Mouse (Mus musculus) megakaryocyte, embryonic 14.5 days (primary cell): Measurements from ENCODE around the gene 1700049E17Rik2.
"Not testable (repeated sequence)": the region's sequence is repeated elsewhere in the genome, so short reads cannot be mapped to it uniquely, and the experiment has no call there.

Experiments used
- FLI1 ChIP-seq: IDR thresholded peaks from 2 replicates; pipeline ENCODE4 v1.6.1; 2012; ENCODE audit warnings: low read length, inconsistent platforms, mixed read lengths
- GATA1 ChIP-seq: IDR thresholded peaks from 3 replicates; pipeline ENCODE4 v1.6.1; 2012; ENCODE audit warnings: mixed read lengths, low read length, inconsistent platforms, borderline replicate concordance

DNA sequence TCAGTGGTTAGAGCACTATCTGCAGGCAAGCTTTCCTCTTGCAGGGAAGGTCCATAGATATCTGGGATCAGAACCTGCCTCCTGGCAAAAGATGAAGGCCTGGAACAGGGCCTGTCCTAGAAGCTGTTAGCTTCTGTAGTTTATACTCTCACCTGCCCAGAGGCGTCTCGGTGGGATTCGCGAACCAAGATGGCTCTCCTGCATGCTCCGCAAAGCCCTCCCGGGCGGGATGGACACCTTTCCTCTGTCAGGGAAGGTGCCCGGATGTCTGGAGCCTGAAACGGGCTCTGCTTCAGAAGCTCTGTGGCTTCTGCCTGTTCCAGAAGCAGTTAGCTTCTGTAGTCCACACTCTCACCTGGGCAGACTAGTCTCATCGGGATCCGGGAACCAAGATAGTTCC is 57.1 kb downstream of the 1700049E17Rik2 start:
- TF ChIP-seq GATA1, FLI1: not testable (repeated sequence)
